Mouse (Mus musculus) embryonic facial prominence, embryonic 15.5 days (tissue): ENCODE measurements around the gene Dclk2. TPM values are rescaled to one million over a fixed set of nuclear protein-coding genes. Genes with fewer than 3 reads are reported as not detected.

Experiments used
- ATAC-seq: fragments of 200-750 bp; cut with Nextera tagmentation; 2 replicates; pipeline ENCODE4 v1.8.0; 2017; ENCODE audit warnings: low read depth, moderate TSS enrichment; ENCODE audit not compliant: insufficient number of reproducible peaks, low FRiP score, low TSS enrichment
- H3K27ac ChIP-seq: fragments of 300-500 bp; sonication (generic); replicated peaks from 2 replicates; pipeline ENCODE4 v1.5.1; 2015; ENCODE audit warnings: mild to moderate bottlenecking, inconsistent platforms
- H3K27me3 ChIP-seq: fragments of 300-500 bp; sonication (generic); 2 replicates; pipeline ENCODE4 v1.6.1; 2015; ENCODE audit warnings: inconsistent platforms
- H3K36me3 ChIP-seq: fragments of 300-500 bp; sonication (generic); 2 replicates; pipeline ENCODE4 v1.6.1; 2015; ENCODE audit warnings: mild to moderate bottlenecking, inconsistent platforms
- H3K4me1 ChIP-seq: fragments of 300-500 bp; sonication (generic); 2 replicates; pipeline ENCODE4 v1.6.1; 2015; ENCODE audit warnings: inconsistent platforms
- H3K4me2 ChIP-seq: fragments of 300-500 bp; sonication (generic); replicated peaks from 2 replicates; pipeline ENCODE4 v1.6.1; 2015; ENCODE audit warnings: mild to moderate bottlenecking, inconsistent platforms
- H3K4me3 ChIP-seq: fragments of 300-500 bp; sonication (generic); replicated peaks from 2 replicates; pipeline ENCODE4 v1.5.1; 2015; ENCODE audit warnings: mild to moderate bottlenecking, inconsistent platforms
- H3K9ac ChIP-seq: fragments of 300-500 bp; sonication (generic); 2 replicates; pipeline ENCODE4 v1.6.1; 2015; ENCODE audit warnings: inconsistent platforms
- H3K9me3 ChIP-seq: fragments of 300-500 bp; sonication (generic); replicated peaks from 2 replicates; pipeline ENCODE4 v1.6.1; 2016; ENCODE audit warnings: inconsistent platforms
- WGBS: fragments of 180-500 bp; shearing (Covaris S2); methylation state at CpG from one replicate; pipeline ENCODE4 v1.1.7; 2015; 5-methylcytosine and 5-hydroxymethylcytosine counted together
- polyA plus RNA-seq: library from polyadenylated mRNA; unstranded; fragments of >200 nt; fragmentation: Nextera tagmentation; extraction: Ambion mirVana; gene quantifications from 2 replicates; pipeline ENCODE4 v1.2.1, GENCODE M21; 2015

The Dclk2 gene
- polyA plus RNA-seq, 1 experiment from 2014 or later, result 13.9 TPM

DNA sequence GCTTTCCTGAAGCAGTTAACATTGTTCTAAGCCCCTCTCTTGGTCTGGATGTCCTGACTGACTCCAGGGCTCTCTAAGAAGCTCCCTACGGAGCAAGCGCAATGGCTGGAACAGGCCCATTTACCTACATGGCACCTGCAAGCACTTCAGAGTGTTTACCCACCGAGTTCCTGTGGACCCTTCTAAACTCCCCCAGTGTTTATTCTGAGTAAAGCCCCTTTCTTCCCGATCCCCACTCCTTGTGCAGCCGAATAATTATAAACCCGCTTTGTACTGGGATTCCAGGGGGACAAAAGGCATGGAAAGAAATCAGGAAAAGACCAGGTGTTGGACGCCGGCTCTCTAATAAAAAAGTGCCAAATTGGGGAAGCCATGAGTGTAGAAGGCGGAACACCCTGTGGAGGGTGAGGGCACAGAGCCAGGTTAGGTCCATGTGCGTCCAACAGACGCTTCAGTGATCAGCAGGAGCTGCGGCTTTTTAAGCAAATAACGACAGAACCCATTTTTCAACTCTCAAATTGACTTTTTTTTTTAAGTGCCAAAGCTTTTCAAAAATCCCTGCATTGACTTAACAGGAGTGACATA is 102.6 kb downstream of the Dclk2 start:
- Histone ChIP-seq H3K4me2 (no peak overlapping the region), H3K36me3 (no peaks in the 10 kb centered on the region), H3K9ac (no peak overlapping the region), H3K4me1 (no peaks in the 10 kb centered on the region; the same call in 1 of the 2 replicates), H3K27me3 (no peaks in the 10 kb centered on the region), H3K27ac (no peak overlapping the region), H3K4me3 (no peak overlapping the region), H3K9me3 (no peaks in the 10 kb centered on the region)
- 73% methylated on average over 13 of the region's 13 CpGs for WGBS
- no peak for ATAC-seq

DNA sequence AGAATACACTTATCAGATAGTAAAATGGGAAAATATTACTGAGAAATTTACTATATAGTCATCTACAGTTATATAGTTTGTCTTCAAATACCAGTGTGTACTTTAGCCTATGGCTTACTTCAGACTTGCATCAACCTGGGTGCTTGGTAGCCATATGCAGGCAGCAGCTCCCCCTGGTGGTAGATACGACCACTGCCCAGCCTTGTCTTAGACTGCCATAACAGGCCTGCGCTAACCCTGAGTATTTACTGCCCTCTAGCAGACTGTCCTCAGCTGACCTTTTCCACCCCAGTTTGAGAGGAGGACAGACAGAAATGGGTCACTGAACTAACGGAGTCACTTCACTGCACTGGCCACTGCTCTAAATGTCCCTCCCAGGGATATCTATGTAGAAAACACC is 108.0 kb downstream of the Dclk2 start:
- peak; percentile 86 for ATAC-seq

DNA sequence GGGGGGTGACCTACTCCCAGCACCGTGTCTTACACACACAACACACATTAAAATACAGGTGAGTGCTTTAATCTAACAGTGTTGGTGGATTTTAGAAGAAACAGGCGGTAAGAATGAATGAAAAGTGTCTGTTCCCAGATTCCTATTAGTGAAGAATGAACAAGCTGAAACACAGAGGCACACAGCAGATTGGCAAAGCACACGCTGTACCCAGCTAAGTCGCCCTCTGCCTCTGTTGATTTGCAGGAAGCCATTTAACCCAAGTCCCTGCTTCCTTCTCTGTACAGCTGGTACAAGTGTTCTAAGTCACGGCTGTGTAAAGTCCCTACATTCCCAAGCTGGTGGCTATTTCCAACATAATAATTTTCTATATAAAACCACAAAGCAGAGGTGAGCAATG is 109.7 kb downstream of the Dclk2 start:
- Histone ChIP-seq H3K4me1 (no peaks in the 10 kb centered on the region), H3K9ac (no peak overlapping the region), H3K27ac (no peak overlapping the region), H3K4me2 (no peak overlapping the region), H3K36me3 (no peaks in the 10 kb centered on the region), H3K4me3 (no peak overlapping the region), H3K27me3 (no peaks in the 10 kb centered on the region), H3K9me3 (no peaks in the 10 kb centered on the region)
- ATAC-seq, result no peak
- 75% methylated on average over 5 of the region's 5 CpGs for WGBS

More for the DNA sequence above, 108.0 kb downstream of the Dclk2 start:
- no peak overlapping the region for H3K27ac ChIP-seq
- no peaks in the 10 kb centered on the region for H3K36me3 ChIP-seq
- H3K9ac ChIP-seq, result no peak overlapping the region
- no peaks in the 10 kb centered on the region for H3K9me3 ChIP-seq
- H3K4me1 ChIP-seq, result no peaks in the 10 kb centered on the region; the same call in 1 of the 2 replicates
- no peak overlapping the region for H3K4me3 ChIP-seq
- 24% methylated on average over 3 of the region's 3 CpGs for WGBS
- no peak overlapping the region for H3K4me2 ChIP-seq
- H3K27me3 ChIP-seq, result no peaks in the 10 kb centered on the region

DNA sequence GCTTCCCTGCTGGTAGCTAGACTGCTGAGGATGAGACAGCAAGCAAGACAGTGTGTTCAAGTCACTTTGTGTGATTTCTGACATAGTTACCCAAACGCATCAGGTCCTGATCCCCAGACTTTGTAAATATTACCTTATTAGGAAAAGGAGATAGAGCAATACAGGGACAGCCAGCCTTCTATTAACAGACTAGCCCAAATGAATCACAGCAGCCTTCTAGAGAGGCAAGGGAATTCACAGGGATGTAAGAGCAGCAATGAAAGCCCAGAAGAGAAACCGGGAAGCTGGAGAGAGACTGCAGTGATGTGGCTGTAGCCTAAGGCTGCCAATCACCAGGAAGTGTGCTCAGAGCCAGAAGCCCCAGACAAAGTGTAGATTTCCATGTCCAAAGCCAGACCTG is 111.0 kb downstream of the Dclk2 start:
- no peak overlapping the region for H3K27ac ChIP-seq
- H3K36me3 ChIP-seq, result no peaks in the 10 kb centered on the region
- no peak overlapping the region for H3K9ac ChIP-seq
- no peaks in the 10 kb centered on the region for H3K27me3 ChIP-seq
- H3K4me1 ChIP-seq, result no peaks in the 10 kb centered on the region
- no peak for ATAC-seq
- WGBS, result 19% methylated on average over 2 of the region's 2 CpGs
- no peak overlapping the region for H3K4me3 ChIP-seq
- no peaks in the 10 kb centered on the region for H3K9me3 ChIP-seq
- no peak overlapping the region for H3K4me2 ChIP-seq

DNA sequence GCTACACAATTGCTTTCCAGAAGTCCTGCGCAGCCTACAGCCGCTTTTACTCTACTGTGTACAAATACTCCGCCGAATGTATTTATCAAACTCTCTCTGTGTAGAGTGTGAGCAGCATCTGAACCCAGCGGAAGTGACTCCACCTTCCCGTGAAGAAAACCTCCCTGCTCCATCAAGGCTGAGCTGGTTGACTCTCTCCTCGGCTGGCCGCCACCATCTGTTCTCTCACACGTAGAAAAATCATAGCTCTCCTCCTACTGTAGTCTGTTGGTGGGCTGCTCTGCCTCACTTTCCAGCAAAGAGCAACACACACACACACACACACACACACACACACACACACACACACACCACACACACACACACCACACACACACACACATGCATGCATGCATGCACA is 111.5 kb downstream of the Dclk2 start:
- no peak for ATAC-seq
- H3K27ac ChIP-seq, result no peak overlapping the region
- no peaks in the 10 kb centered on the region for H3K4me1 ChIP-seq
- WGBS, result 69% methylated on average over 9 of the region's 9 CpGs
- H3K9ac ChIP-seq, result no peak overlapping the region
- no peak overlapping the region for H3K4me3 ChIP-seq
- H3K27me3 ChIP-seq, result no peaks in the 10 kb centered on the region
- H3K9me3 ChIP-seq, result no peaks in the 10 kb centered on the region
- H3K4me2 ChIP-seq, result no peak overlapping the region
- H3K36me3 ChIP-seq, result no peaks in the 10 kb centered on the region

DNA sequence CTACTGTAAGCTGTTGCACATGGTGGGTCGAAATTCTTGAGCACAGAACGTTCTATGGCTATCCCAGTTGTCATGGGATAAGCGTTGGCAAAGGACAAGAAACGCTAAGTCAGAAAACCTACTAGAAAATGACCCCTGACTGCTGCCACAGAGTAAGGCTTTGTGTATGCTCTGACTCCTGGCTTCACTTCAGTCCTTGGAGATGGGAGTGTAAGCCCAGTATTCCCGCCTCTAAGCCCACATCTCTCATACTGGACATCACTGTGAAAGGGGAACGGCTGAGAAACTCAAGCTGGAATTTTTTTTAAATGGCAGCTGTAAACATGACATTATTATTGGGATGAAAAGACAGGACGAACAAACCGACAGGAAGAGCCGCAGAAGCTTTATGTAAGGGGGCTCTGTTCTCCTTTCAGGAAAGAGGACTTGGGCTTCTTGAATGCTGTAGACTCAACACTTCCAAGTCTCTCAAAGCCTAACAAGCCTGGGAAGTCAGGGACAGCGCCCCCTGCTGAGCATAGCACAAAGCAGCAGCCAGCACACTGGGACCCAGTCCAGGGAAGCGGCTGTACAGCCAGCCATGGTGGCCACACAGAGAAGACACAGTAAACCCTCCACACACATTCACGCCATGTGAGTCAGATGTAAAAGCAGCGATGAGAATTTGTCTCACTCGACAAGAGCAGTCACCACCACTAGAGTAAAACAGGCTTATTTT is 112.7 kb downstream of the Dclk2 start:
- Histone ChIP-seq H3K27me3 (no peaks in the 10 kb centered on the region), H3K9me3 (no peaks in the 10 kb centered on the region), H3K36me3 (no peaks in the 10 kb centered on the region), H3K9ac (no peak overlapping the region), H3K4me3 (no peak overlapping the region), H3K4me1 (peaks cover 4% of the 10 kb centered on the region; the same call in 1 of the 2 replicates), H3K27ac (no peak overlapping the region), H3K4me2 (no peak overlapping the region)
- 77% methylated on average over 14 of the region's 14 CpGs for WGBS
- ATAC-seq, result no peak

DNA sequence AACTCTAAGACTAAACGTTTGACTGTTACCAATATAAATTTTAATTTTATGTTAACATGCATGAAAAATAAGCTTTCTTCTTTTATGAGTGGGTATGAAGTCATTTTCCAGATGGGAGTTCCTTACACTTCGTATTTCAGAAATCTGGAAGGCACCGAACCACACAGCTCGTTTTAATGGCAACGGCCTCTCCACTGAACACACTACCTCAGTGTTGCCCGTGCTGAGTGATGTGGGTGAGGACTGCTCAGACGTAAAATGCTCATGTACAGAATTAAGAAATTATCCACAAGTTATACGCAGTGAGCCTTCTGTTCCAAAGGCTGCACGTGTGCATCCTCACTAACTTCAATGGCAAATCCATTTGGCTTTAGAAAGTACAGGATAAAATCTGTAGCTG is 113.8 kb downstream of the Dclk2 start:
- Histone ChIP-seq H3K27ac (no peak overlapping the region), H3K9ac (no peak overlapping the region), H3K9me3 (no peaks in the 10 kb centered on the region), H3K4me2 (no peak overlapping the region), H3K4me1 (peaks cover 8% of the 10 kb centered on the region; the same call in 1 of the 2 replicates), H3K36me3 (no peaks in the 10 kb centered on the region), H3K27me3 (no peaks in the 10 kb centered on the region), H3K4me3 (no peak overlapping the region)
- ATAC-seq, result no peak
- 78% methylated on average over 9 of the region's 9 CpGs for WGBS

DNA sequence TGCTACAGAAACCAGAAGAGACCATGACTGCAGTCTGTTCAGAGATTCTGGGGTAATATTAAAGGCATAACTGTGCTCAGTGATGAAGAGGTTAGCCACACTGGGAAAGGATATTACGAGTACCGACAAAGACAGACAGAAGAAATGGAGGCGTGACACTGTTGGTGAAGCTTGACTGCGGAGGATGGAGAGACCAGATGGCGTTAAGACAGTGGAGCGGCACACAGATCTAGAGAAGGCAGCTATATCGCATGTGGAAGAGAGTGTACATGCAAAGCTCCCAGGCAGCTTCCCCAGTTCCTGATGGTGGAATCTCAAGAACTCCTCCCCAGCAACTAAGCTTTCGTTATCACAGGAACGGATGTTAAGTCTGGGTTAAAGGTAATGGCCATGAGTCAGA is 116.4 kb downstream of the Dclk2 start:
- no peak overlapping the region for H3K27ac ChIP-seq
- H3K4me3 ChIP-seq, result no peak overlapping the region
- peaks cover 23% of the 10 kb centered on the region for H3K4me1 ChIP-seq
- H3K9me3 ChIP-seq, result no peaks in the 10 kb centered on the region
- H3K4me2 ChIP-seq, result no peak overlapping the region
- H3K27me3 ChIP-seq, result no peaks in the 10 kb centered on the region
- no peak overlapping the region for H3K9ac ChIP-seq
- WGBS, result 83% methylated on average over 9 of the region's 9 CpGs
- no peaks in the 10 kb centered on the region for H3K36me3 ChIP-seq
- ATAC-seq, result no peak

DNA sequence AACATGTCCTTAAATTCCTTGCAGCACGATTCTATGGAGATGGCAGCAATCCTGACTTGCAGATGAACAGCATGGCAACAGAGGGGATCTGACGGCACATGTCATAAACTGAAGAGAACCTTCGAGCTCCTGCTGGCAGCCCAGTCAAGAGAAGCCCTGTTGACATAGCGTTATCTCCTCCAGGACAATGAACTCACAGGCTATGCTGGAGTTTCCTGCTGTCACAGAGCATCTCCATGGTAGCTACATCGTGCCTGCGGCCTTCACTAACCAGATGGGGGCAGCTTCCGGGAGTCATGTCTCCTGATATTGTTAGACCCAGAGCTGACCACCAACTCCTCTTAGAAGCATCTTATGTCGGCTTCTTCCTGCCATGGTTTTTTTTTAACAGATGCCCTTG is 117.8 kb downstream of the Dclk2 start:
- H3K36me3 ChIP-seq, result no peaks in the 10 kb centered on the region
- no peaks in the 10 kb centered on the region for H3K9me3 ChIP-seq
- H3K4me2 ChIP-seq, result no peak overlapping the region
- no peak overlapping the region for H3K9ac ChIP-seq
- no peaks in the 10 kb centered on the region for H3K27me3 ChIP-seq
- H3K4me3 ChIP-seq, result no peak overlapping the region
- WGBS, result 77% methylated on average over 8 of the region's 8 CpGs
- ATAC-seq, result no peak
- peaks cover 23% of the 10 kb centered on the region for H3K4me1 ChIP-seq
- H3K27ac ChIP-seq, result no peak overlapping the region

DNA sequence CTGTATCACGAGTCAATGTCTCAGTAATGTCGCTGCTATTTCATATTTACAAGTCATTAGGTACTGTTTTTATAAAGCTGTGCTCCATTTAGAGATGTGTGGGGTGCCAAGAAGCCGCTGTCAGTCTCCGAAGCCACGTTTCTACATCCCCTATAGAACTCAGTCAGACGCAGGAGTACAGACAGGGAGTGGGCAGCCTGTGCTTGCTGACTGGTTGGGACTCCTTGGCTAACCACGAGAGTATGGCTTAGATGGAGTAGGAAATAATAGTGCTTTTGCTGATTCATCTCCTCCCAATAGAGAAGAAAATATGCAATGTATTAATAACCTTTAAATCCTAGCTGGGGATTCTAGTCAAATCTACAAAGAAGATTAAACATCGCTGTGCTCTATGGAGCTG is 119.8 kb downstream of the Dclk2 start:
- no peaks in the 10 kb centered on the region for H3K27me3 ChIP-seq
- WGBS, result 68% methylated on average over 8 of the region's 8 CpGs
- H3K4me2 ChIP-seq, result no peak overlapping the region
- no peak overlapping the region for H3K4me3 ChIP-seq
- H3K9me3 ChIP-seq, result no peaks in the 10 kb centered on the region
- ATAC-seq, result no peak
- H3K9ac ChIP-seq, result no peak overlapping the region
- H3K36me3 ChIP-seq, result no peaks in the 10 kb centered on the region
- peaks cover 23% of the 10 kb centered on the region for H3K4me1 ChIP-seq
- no peak overlapping the region for H3K27ac ChIP-seq

DNA sequence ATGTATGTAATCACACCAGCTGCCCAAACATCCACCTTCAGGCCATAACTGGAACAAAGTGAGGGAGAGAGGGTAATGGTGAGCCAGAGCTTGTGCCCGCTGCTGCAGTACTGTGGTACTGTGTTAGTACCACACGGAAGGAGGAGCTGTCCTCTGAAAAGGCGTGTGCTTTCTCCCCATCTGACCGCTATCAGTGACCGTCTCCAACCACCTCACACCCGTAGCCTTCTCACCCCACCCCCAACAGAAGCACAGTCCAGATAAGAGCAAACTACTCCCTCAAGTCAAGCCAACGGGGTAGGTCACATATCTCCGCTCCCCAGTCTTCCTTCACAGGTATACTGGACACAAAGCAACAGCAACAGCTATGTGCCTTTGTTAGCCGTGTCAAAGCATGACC is 121.6 kb downstream of the Dclk2 start:
- peak overlapping the region; percentile 29; the same call in 1 of the 2 replicates for H3K27ac ChIP-seq
- no peak overlapping the region for H3K4me3 ChIP-seq
- H3K27me3 ChIP-seq, result no peaks in the 10 kb centered on the region
- no peaks in the 10 kb centered on the region for H3K9me3 ChIP-seq
- H3K9ac ChIP-seq, result no peak overlapping the region
- no peak for ATAC-seq
- WGBS, result 94% methylated on average over 9 of the region's 9 CpGs
- H3K36me3 ChIP-seq, result no peaks in the 10 kb centered on the region
- peaks cover 24% of the 10 kb centered on the region for H3K4me1 ChIP-seq
- no peak overlapping the region for H3K4me2 ChIP-seq
